Mouse (Mus musculus): ENCODE data around the gene Cdk11b.

DNA sequence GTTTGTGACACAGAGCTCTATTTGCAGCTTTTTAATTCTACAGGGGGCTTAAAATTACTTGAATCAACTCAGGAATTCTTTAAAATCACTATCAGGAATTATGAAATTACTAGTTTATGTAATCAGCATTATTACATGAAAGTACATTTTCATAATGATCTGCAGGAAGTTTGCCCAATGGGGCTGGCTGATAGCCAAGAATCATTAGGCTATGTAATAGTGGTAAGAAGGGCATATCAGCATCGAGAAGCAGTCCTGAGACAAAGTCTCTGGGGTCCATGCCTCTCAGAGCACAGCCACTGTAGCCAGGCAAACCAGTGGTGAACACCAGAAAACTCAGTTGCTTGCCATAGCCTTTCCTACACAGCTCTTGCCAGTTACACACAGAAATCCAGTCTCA lies 30.9 kb upstream of the Cdk11b start:
- TF ChIP-seq USF1 (IDR thresholded peaks at IDR 0.05; ENCODE audit: low read depth) (no peak), POLR2A (IDR thresholded peaks at IDR 0.05; ENCODE audit: insufficient read length, low read depth) (no peak), TCF12 (IDR thresholded peaks at IDR 0.05; ENCODE audit: insufficient read depth, poor library complexity, severe bottlenecking) (no peak), MYOD1 (IDR thresholded peaks at IDR 0.05; ENCODE audit: control insufficient read depth in 1 of 3, insufficient read length in 2 of 3, low read depth in 2 of 3) (no peak), MAX (IDR thresholded peaks at IDR 0.05; ENCODE audit: low read depth) (no peak), CEBPB (IDR thresholded peaks at IDR 0.05; ENCODE audit: insufficient read depth, poor library complexity, severe bottlenecking) (no peak), SRF (IDR thresholded peaks at IDR 0.05; ENCODE audit: control insufficient read depth, insufficient read length, low read depth) (no peak), POLR2AphosphoS2 (IDR thresholded peaks at IDR 0.05; ENCODE audit: insufficient read length, low read depth) (no peak), E2F4 (IDR thresholded peaks at IDR 0.05; ENCODE audit: insufficient read depth) (no peak), REST (IDR thresholded peaks at IDR 0.05; ENCODE audit: insufficient read depth, insufficient read length) (no peak)

Measured in myocyte (in vitro differentiated cells).